Mouse (Mus musculus): ENCODE results near the gene Nsfl1c.

GRCm38 (mm10) chr2:151543063-151543895 is 49.3 kb downstream of the Nsfl1c start:
- TF ChIP-seq CTCF (IDR thresholded peaks at IDR 0.05; ENCODE audit: extremely low read depth, insufficient read depth, insufficient read length, insufficient replicate concordance) (no peak), POLR2A (IDR thresholded peaks at IDR 0.05; ENCODE audit: low read depth, low read length) (no peak)

Data from spleen, adult 2 months (tissue).